Mouse (Mus musculus) gastrocnemius, postnatal 25 days (tissue): ENCODE measurements around the gene Rnasel. TPM values are rescaled to one million over a fixed set of nuclear protein-coding genes. Genes with fewer than 3 reads are reported as not detected.

Source experiments
- DNase-seq: peaks from one replicate; pipeline ENCODE4 v3.0.0; 2022
- long read RNA-seq, 2 experiments: library from polyadenylated mRNA; stranded (forward); transcript quantifications; one replicate each; pipeline ENCODE4 v2.0.0; 2021
- total RNA-seq, 2 experiments: library from RNA; stranded (reverse); gene quantifications; 1 replicate in 1 of 2; 2 replicates in 1 of 2; pipeline ENCODE4 v1.2.3; 2021

Gene Rnasel
- total RNA-seq = 1 to 10 TPM; 1.5 to 3.2 TPM
- long read RNA-seq, experiment 1 = 0 reads
- long read RNA-seq, experiment 2, partial matches to known transcripts = 0 of 2 reads
- long read RNA-seq, experiment 2, other reads (novel, unspliced or antisense) = 2 of 2 reads

DNA sequence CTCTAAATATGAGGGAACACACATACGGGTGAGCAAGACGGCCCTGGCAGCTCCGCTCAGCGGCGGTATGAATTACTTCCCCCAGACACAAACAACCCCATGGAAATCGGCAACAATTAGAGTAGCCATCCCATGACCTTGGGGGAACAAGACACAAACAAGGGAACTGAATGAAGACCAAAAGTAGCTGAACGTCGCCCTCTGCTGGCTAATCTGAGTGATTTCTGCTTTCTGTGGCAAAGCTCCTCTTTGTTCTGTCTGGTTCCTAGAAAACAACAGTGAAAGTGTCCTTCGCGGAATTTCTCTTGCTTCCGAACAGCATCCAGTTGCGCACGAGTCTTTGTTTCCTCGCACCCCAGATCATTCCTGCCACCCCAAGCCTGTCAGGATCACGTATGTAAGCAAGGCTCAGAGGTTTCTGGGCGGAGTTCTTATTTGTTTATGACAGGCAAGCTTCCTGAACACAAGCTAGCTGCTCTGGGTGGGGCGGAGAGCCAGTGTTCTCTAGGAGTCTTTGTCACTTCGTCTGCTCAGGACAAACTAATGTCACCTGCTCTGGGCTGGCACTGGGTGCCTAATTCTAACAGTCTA is at the start of gene Rnasel:
TSS of gene Rnasel (plus strand) at position 216 of the 591 bp plus-strand sequence.
- DNase-seq = peak; percentile 43

DNA sequence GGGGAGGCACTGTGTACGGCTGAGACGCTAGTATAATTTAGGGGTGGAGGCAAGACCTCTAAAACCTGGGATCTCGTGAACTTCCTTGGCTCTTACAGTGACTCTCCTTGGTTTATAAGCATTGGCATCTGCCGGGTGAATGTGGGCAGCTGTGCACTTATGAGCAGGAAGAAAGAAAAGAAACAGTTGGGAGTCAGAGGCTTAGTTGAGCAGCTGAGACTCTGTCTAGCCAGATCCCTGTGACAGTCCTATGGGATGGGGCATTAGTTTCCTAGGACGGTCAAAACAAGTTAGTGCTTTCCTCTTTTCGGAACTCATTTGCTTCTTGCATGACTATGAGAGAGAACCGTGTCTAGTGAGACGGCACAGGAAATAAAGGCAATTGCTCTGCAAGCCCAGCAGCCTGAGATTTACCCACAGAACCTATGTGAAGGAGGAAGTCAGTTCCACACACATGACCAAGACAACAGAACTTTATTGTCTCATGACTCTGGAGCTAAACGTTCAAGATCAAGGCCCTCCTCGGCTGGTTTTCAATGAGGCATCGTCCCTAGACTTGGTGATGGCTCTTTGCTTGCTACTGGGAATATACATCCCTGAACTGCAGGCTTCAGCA is 48.7 kb upstream of the Rnasel start:
- DNase-seq = no peak

DNA sequence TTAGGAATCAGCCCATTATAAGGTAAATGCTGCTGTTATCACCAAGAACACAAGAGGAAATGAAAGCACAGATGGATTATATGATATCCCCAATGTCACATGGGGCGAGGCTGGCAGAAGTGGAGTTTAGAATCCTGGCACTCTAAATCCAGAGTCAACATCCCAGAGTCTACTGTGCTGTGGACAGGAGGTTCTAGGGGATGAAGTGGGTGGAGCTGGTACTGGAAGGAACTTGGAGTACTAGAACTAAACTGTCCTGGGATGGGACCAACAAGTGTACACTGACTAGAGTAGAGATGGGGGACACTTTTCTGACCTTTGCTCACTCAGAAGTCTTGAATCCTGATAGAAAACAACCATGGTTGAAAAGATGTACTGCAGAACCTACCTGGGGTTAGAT is 47.8 kb upstream of the Rnasel start:
- no peak for DNase-seq

DNA sequence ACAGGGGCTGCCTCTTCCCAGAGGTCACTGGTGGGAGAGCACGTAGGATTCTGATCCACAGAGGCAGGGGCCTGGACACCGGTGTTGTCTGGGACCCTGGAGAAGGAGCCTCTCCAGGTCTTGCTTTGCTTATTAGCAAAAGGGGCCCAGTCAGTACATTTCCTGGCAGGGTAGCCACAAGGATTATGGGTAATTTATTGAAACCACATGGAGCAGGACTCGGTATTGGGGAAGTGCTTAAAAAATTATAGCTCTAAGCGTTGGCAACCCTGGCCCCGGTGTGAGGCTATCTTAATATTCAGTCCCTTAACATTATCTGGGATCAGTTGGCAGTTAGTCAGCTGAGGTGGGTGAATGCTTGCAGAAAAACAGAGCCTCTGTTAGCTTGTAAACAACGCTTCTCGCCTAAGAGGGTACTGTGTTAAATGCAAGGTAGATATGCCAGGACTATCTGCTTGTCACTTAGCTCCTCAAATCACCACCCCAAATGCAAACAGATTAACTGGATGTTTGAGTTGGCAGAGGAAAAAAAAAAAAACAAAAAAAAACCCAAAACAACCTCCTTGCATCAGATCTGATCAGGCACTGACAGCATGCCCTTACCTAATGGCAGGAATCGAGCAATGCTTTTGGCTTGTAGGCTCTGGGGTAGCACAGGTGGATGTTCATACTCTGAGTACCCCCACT is 46.9 kb upstream of the Rnasel start:
- no peak for DNase-seq

DNA sequence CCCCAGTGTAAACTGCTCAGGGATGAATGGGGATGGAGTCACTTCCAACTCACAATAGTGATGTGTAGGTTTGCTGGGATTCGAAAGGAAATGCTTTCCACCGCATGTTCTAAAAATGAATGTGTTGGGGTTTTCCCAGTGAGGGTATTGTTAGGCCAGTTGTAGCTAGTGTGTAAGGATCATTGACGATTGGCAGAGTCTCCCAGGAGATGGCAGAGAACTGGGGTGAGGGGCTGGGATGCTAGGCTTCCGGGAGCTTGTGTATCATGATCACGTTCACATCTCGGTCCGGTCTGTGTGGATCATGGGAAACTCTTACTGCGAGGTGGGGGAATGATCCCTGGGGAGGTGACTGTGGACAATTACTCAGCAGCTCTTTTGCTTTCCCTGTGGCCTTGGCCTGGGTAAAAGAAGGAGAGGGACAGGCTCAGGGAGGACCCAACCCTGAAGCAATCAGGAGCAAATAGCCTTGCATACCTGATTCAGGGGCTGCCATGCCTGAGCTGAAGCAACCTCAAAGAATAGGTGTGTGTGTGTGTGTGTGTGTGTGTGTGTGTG is 46.3 kb upstream of the Rnasel start:
- DNase-seq = no peak

DNA sequence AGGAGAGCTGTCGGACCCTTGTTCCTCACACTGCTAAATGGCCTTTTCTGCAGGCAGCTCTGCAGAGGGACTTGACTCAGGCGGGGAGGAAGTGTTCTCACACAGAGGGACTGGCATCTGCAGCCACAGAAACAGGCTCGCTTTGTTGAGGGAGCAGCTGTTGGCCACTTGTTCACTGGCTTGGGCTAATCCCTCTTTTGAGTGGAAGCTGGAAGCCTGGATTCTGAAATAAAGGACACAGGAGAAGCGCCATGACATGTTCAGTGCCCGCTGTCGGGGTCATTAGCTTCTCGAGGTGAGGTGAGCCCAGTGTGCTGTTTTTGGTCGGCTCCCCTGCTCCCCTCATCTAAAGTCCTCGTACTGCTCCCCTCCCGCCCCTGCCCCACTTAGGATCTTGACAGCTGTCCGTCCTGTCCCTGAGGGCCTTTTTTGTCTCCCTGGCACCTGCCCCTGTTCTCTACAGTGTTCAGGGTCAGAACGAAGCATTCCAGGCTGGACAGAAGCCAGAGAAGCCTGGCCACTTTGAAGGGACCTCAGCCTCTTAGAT is 45.7 kb upstream of the Rnasel start:
- DNase-seq = no peak

DNA sequence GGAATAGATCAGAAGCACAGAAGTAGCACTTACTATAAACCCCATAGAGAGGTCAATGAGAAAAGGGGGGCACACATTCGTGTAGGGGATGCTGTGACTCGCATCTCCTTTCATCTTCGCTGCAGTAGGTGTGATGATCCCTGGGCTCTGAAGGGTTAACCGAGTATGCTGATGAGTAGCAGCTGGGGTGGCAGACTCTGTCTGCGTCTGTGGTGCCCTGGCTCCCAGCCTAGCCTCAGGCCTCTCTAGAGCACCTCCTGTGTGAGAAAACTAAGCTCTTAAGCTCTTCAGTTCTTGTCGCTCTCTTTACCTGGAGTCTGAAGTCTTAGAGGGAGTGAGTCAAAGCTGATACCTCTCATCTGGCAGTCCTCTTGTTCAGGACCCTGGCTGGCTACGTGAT is 45.1 kb upstream of the Rnasel start:
- no peak for DNase-seq

DNA sequence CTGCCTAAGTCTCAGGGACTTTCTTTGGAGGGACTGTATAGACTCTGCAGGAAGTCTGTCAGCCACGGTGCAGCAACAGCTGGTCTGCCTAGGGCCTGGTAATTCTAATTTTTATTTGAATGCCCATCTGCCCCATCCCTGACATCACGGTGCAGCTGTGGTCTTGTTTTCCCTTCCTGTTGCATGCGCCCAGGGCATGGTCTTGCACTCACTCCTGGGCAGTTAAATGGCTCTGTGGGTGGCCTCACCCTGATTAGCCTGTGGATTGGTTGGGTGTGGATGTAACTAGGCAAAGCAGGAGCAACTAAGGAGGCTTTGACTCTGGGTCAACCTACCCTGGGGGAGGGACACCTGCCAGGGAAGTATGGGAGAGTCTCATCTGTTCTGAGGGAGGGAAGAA is 44.2 kb upstream of the Rnasel start:
- no peak for DNase-seq

DNA sequence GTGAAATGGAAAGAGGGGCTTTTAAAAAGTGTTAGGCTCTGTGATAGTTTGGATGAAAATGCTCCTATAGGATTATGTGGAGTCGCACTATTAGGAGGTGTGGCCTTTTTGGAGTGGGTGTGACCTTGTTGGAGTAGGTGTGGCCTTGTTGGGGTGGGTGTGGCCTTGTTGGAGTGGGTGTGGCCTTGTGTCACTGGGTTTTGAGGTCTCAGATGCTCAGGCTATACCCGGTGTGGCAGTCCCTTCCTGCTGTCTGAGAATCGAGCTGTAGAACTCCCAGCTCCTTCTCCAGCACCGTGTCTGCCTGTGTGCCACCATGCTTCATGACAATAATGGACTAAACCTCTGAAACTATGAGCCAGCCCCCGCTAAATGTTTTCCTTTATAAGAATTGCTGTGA is 40.6 kb upstream of the Rnasel start:
- no peak for DNase-seq

DNA sequence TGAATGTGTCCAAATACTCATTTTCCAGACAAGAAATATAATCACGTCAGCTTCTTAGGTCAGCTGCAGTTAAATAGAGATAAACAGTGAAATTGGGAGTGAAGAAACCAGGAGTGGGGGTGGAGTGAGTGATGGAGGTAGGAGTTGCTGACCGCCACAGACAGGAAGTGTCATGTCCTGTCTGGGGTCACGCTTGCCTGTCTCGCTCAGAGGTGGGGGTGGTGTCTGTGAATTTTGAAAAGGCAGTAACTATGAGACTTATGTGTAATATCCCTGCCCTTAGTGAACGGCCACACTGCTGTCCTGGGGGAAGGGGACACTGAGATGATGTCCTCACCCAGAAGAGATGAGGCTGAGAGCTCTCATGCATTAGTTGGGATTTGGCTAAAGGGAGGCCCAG is 39.8 kb upstream of the Rnasel start:
- no peak for DNase-seq

DNA sequence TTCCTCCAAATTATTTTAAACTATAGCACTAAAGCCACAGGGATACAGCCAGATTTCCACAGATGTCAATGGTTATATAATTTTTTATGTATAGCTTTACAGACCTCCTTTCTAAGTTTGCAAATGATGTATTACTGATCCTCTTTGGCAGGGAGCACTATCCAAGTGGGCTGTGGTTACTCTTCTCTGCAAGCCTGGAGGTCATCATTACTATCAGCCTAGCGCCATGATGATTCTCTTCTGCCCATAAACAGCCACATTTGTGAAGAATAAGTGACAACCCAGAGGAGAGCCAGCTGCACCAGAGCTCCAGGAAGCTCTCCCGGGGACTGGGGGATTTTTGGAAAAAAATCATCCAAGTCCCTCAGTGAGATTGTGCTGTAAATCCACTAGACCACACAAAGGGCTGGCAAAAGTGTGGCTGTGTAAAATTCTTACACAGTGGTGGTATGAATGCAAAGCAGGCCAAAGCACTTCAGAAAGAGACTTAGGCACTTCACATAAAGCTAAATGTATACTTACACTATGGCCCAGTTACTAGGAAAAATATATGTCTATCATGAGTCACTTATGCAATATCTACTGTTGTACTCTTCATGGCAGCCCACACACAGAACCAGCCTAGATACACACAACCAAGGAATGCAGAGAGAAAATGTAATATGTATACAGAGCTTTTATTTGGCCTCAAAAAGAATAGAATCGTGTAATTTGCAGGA is 37.5 kb upstream of the Rnasel start:
- DNase-seq = no peak

DNA sequence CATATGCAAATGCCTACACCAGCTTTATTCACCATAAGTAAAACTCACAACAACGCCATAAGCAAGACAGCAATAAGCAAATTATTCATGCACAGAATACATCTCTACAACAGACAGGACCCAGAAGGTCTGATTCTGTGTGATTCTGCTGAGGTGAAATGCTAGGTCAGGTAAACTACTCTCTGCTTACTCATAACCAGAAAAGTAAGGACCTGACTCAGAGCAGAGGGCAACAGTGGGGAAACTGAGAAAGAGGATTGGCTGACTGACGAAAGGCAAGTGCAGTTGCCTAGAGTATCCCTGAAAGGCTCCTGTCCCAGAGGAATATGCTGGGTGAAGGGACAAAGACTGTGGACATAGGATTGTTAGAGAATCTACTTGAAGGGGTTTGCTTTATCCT is 36.6 kb upstream of the Rnasel start:
- no peak for DNase-seq

DNA sequence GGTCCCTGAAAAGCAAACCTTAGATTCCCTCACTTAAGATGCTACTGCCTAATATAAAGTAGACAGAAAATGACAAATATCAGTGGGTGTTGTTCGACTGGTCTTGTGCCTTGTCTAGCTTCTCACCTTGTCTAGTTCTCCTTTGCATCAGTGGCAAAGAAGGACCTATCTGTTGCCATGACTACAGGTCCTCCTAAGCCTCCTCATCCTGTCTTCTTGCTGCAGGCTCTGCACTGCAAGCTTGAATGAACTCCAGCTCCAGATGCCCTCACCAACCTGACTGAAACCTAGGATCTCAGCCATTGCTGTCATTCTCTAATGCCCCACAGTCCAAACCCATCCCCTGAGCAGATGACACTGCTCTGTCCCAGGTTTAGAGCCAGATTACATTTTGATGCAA is 31.2 kb upstream of the Rnasel start:
- no peak for DNase-seq

DNA sequence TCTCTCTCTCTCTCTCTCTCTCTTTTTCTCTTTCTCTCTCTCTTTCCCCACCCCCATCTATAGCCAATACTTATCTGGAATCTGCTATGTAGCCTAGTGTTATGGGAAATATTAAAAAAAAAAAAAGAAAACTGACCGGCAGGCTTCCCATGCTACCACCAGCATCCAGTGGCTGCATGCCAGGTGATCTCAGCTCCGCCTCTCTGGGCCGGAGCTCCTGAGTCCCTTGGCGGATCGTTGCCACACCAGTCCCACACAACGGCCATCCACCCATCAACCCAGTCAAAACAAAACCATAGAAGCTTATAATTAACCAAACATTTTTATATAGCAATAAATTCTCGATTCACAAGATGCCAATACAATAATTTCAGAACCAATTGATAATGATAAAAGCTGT is 28.3 kb upstream of the Rnasel start:
- DNase-seq = no peak

DNA sequence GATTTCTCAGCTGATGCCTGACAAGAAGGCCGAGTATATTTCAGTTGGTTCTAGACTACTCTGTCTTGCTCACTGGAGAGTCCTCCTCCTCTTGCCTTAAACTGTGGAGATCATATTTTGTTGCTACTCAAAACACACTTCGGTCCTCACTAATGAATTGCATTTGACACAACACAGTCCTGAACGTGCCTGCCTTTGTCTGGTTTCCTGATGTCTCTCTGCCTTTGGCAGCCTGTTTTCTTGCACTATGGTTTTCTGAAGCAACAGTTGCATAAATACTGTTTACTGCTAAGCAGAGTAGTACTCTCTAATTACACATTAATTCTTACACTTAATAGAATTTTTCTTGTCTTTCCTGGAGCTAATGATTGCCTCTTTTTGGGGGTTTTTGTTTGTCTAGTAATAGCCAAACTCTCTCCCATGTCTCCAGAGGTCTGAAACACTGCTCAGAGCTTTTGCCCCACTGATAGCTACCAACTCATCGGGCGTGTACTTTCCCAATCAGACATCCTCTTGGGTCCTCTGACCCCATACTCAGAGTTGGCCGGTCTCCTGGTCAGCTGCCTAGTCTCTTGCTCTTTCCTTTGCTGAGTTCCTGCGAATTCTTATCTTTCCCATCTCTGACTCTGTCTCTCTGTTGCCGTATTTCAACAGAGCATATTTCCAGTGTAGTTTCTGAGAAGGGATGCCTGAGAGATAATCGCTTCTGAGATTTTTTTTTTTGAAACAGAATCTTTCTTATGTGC is 27.5 kb upstream of the Rnasel start:
- no peak for DNase-seq

DNA sequence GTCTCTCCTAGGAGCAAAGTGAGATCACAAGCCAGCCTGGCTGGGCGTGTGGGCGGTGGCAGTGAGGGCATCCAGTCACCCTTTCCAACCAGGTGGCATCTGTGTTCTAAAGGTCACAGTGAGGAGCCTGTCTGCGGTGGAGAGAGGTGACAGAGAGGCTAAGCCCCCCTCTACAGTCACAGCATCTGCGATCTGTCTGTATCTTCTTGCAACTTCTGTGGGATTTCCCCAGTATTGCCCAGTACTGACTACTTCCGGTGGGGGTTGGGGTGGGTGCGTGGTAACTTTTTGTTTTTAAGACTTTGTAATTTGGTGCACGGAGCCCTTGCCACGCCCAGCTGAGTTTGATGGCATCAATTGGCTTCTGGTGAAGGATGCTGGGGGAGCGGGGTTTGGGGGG is 25.8 kb upstream of the Rnasel start:
- DNase-seq = no peak

DNA sequence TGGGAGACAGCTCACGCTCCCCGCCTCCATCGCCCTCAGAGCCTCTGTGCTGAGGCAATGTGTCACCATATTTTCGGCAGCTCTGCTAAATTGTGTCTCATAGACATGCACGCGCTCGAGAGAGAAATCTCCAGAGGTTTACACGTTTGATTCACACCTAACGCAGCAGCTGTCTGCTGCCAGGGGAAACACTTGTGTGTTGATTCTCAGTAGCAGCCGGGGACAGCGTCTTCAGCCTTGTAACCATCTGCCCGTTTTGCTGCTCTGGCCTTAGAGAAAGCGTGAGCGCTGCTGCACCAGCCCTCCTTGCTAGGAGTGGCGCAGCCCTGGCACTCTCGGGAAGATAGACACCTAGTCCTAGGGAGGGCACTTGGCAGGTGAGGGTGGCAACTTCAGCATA is 22.6 kb upstream of the Rnasel start:
- DNase-seq = no peak

DNA sequence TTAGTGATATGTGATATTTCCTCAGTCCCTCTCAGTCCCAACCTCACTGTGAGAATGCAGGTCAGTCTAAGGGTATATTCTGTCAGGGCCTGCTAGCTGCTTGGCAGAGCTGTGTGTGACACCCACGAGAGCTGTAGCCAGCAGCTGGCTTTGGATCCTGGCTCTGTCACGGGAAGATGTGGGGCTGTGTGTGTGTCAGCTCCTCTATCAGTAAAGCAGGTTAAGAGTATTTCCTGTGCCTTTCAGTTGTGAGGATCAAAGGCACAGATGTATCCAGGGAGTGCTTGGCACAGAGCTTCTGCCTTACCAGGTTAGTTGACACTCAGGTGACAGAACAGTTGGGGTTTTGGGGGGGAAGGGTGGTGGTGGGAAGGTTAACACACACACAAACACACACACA is 19.4 kb upstream of the Rnasel start:
- no peak for DNase-seq

DNA sequence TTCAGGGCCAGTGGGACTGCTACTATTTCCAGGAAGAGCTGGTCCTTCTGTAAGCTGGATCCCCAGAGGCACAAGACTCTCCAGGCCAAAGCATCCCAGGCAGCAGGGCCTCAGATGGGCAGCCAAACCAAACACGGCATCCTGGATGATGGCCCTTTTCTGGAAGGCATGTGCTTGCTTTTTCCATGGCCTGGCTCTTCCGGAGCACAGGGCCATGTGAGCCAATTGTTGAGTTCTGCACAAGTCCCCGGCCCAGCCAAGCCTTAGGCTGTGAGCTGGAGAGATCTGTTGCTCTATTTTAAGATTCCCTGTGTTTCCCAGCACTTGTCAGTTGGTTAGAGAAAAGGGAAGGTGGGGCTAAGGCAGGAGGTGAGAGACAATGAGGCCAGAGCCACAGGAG is 18.6 kb upstream of the Rnasel start:
- DNase-seq = peak; percentile 63

DNA sequence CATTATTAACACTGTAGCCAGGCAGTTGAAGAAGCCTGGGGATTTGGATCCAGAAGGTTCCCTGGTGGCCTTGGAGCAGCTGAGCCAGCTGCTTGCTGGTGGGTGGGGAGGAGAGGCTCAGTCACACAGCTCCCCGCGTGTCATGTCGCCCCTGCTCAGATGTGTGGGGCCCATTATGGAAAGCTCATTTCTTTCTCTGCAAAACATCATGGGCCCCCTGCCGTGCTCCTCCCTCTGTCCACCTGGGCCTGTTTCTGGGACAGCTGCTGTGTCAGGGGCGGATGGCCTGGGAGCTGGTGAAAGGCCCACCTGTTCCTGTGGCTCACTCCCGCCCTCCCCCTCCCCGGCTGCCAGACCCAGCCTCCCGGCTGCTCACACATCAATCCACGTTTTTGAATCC is 16.0 kb upstream of the Rnasel start:
- DNase-seq = no peak

DNA sequence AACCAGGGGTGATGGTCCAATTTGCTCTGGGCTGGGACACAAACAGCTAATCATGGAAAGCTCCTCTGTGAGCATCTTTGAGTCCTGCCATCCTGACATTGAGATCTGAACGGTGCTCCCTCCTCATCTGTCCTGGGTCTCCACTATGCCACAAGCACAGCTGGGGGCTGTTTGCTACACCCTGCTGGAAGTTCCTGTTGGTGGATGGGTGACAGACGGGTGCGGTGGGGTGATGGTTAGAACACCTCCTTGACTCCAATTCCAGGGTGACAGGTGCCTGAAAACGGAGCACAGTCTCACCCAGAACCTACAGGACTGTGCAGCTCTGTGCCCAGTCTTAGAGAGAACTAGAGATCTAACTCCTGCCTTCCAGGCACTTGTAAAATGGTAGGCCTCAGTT is 14.4 kb upstream of the Rnasel start:
- no peak for DNase-seq

DNA sequence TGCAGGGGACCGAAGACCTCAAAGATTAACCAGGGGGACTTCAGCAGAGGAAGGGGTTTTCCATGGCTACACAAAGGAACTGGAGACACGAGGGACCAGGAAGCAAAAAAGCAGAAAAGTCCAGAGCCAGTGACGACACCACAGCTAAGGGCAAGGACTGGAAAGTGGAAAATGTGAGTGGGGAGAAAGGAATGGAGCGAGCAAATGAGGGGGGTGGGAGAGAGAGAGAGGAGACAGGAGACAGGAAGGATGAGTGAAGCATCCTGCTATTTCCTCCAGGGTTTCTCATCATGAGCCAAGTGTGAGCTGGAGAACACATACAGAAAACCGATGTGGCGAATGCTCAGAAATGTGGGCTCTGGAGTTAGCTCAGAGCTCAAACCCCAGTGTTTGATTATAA is 13.1 kb upstream of the Rnasel start:
- DNase-seq = no peak
